ENCODE assay signal across 8 mouse cellular contexts in genomic region chrX:58038061-58039007, GRCm38 (mm10). TPM values are rescaled to one million over a fixed set of nuclear protein-coding genes. Genes with fewer than 3 reads are reported as not detected.
DNase-seq lines count a peak whose midpoint lies in the region; ATAC-seq lines count a peak whose summit lies in the region.

No protein-coding gene starts in this region.

- intact Hi-C loops in heart, postnatal 10 days (cut with DNase I), result no loop called here

- H3K4me1 ChIP-seq in heart, embryonic 14.5 days (ENCODE audit: control insufficient read depth in 2 of 2, insufficient read depth in 2 of 2, low read length in 2 of 2), result no peaks in the 10 kb centered on the region
- no peaks in the 10 kb centered on the region; the same call in 1 of the 2 replicates for H3K4me1 ChIP-seq in hindbrain, embryonic 15.5 days (replicated peaks)
- H3K4me1 ChIP-seq in neural tube, embryonic 12.5 days, result no peaks in the 10 kb centered on the region

- peak overlapping the region; percentile 64 for H3K4me2 ChIP-seq in heart, embryonic 14.5 days (ENCODE audit: low read length)
- peak overlapping the region; percentile 50 for H3K4me2 ChIP-seq in hindbrain, embryonic 15.5 days
- peak overlapping the region; percentile 53 for H3K4me2 ChIP-seq in neural tube, embryonic 12.5 days (replicated peaks)

- peaks cover 55% of the 10 kb centered on the region for H3K27me3 ChIP-seq in heart, embryonic 14.5 days (ENCODE audit: control insufficient read depth, insufficient read depth, low read length)
- H3K27me3 ChIP-seq in hindbrain, embryonic 15.5 days, result peaks cover 4% of the 10 kb centered on the region; the same call in 1 of the 2 replicates
- no peaks in the 10 kb centered on the region for H3K27me3 ChIP-seq in neural tube, embryonic 12.5 days (replicated peaks)

- DNase-seq in heart, postnatal 10 days, result no peak
- DNase-seq in cerebellum, postnatal 25 days, result peak; percentile 71 to 78
- no peak for DNase-seq in MN1 (ENCODE audit: low spot score)
- no peak for DNase-seq in urinary bladder, adult 18-20 months (ENCODE audit: low spot score in 2 of 2)
- DNase-seq in layer of hippocampus, adult 18-20 months (ENCODE audit: low spot score in 2 of 2), result no peak

- no peak overlapping the region for H3K27ac ChIP-seq in heart, embryonic 14.5 days (replicated peaks in 1 of 2; ENCODE audit: control insufficient read depth in 1 of 2, insufficient read depth in 1 of 2, low read depth in 2 of 2, low read length in 2 of 2)
- H3K27ac ChIP-seq in hindbrain, embryonic 15.5 days (replicated peaks), result peak overlapping the region; percentile 70
- peak overlapping the region; percentile 10; the same call in 1 of the 2 replicates for H3K27ac ChIP-seq in neural tube, embryonic 12.5 days

- no peaks in the 10 kb centered on the region for H3K36me3 ChIP-seq in heart, embryonic 14.5 days (ENCODE audit: control insufficient read depth, insufficient read depth, low read length)
- no peaks in the 10 kb centered on the region for H3K36me3 ChIP-seq in hindbrain, embryonic 15.5 days
- H3K36me3 ChIP-seq in neural tube, embryonic 12.5 days, result no peaks in the 10 kb centered on the region

- H3K9me3 ChIP-seq in heart, embryonic 14.5 days (ENCODE audit: control insufficient read depth, low read length), result no peaks in the 10 kb centered on the region
- H3K9me3 ChIP-seq in hindbrain, embryonic 15.5 days, result no peaks in the 10 kb centered on the region
- no peaks in the 10 kb centered on the region for H3K9me3 ChIP-seq in neural tube, embryonic 12.5 days

- WGBS in heart, embryonic 14.5 days, result 17% methylated on average over 66 of the region's 70 CpGs
- WGBS in hindbrain, embryonic 15.5 days, result 21% methylated on average over 67 of the region's 70 CpGs
- 17% methylated on average over 66 of the region's 70 CpGs for WGBS in neural tube, embryonic 12.5 days

- H3K4me3 ChIP-seq in heart, embryonic 14.5 days (ENCODE audit: control insufficient read depth in 1 of 2, insufficient read depth in 1 of 2, low read depth in 1 of 2, low read length in 2 of 2), result peak overlapping the region; percentile 35 to 41
- H3K4me3 ChIP-seq in hindbrain, embryonic 15.5 days, result peak overlapping the region; percentile 37
- H3K4me3 ChIP-seq in neural tube, embryonic 12.5 days, result peak overlapping the region; percentile 36

- ATAC-seq in heart, embryonic 14.5 days (ENCODE audit: insufficient number of reproducible peaks, insufficient read depth, low FRiP score, low read depth), result 0 out of 2 replicates have a peak, but pooled peaks have one; percentile 31
- peak; percentile 94 for ATAC-seq in hindbrain, embryonic 15.5 days (ENCODE audit: low FRiP score, low read depth)
- peak; percentile 93 for ATAC-seq in neural tube, embryonic 12.5 days (ENCODE audit: low FRiP score, low read depth)

- H3K9ac ChIP-seq in heart, embryonic 14.5 days (ENCODE audit: low read length), result peak overlapping the region; percentile 10; the same call in 1 of the 2 replicates
- peak overlapping the region; percentile 31; the same call in 1 of the 2 replicates for H3K9ac ChIP-seq in hindbrain, embryonic 15.5 days
- peak overlapping the region; percentile 35 for H3K9ac ChIP-seq in neural tube, embryonic 12.5 days

RNA-seq across cellular contexts. Expression of gene Zic3, which starts 15.8 kb away (rescaled TPM):
- 0.13 TPM in 1 of 2 replicates, not detected in the other for polyA plus RNA-seq in heart, embryonic 14.5 days (2014; fragmentation: Nextera tagmentation; extraction: Ambion mirVana)
- not detected for total RNA-seq in heart, postnatal 10 days (2021)
- 15.5 and 20.7 TPM in 2 replicates for polyA plus RNA-seq in hindbrain, embryonic 15.5 days (2015; fragmentation: Nextera tagmentation; extraction: Ambion mirVana)
- polyA plus RNA-seq in neural tube, embryonic 12.5 days (2016; fragmentation: Nextera tagmentation; extraction: Ambion mirVana), result 13.4 and 18.3 TPM in 2 replicates
- total RNA-seq in layer of hippocampus, adult 18-20 months (2021), result 1 to 10 TPM; 1.3 to 3.5 TPM

Comparison
In these comparisons a context has a peak if more than half of its experiments do, and no peak if none do; other contexts are left out.
1. ATAC-seq: peak in every context shown above with its lines; median percentile 94 in hindbrain, embryonic 15.5 days; 93 in neural tube, embryonic 12.5 days; 31 in heart, embryonic 14.5 days.
2. H3K27ac ChIP-seq: peak in hindbrain, embryonic 15.5 days (single experiment) and neural tube, embryonic 12.5 days (single experiment); none in heart, embryonic 14.5 days (0 of 2).
3. DNase-seq: peak in cerebellum, postnatal 25 days (2 of 2); none in heart, postnatal 10 days (0 of 2), MN1 (single experiment), urinary bladder, adult 18-20 months (0 of 2) and layer of hippocampus, adult 18-20 months (0 of 2).
4. RNA of gene Zic3, which starts 15.8 kb away (polyA plus RNA-seq): 15.5 to 20.7 TPM in hindbrain, embryonic 15.5 days and 13.4 to 18.3 TPM in neural tube, embryonic 12.5 days; 0.13 TPM in heart, embryonic 14.5 days; every median in the first group is over 10 times any median in the second.
5. Peak in every context shown above with its lines, with median percentiles within 50 percentile points of each other: H3K4me2 ChIP-seq, H3K4me3 ChIP-seq and H3K9ac ChIP-seq.